Mouse (Mus musculus): ENCODE measurements at regions not wholly inside any gene's neighbourhood (a gene's known extent, or its start where the extent isn't known, plus 50 kb on each side); places are given as distances from the start of the nearest gene placed in this dataset.

GRCm38 (mm10) chr7:129979337-129979736, 387.7 kb downstream of the Wdr11 start:
- H3K27ac ChIP-seq (ENCODE audit: low read depth, low read length), result no peak overlapping the region
- H3K27me3 ChIP-seq (ENCODE audit: control insufficient read depth, insufficient read depth, low read length), result no peaks in the 10 kb centered on the region
- H3K36me3 ChIP-seq (ENCODE audit: control insufficient read depth, insufficient read depth, low read length), result no peaks in the 10 kb centered on the region
- H3K4me2 ChIP-seq, result no peak overlapping the region
- peaks cover 13% of the 10 kb centered on the region for H3K4me1 ChIP-seq (ENCODE audit: control insufficient read depth, insufficient read depth, low read length)
- ATAC-seq (replicated peaks; ENCODE audit: insufficient number of reproducible peaks, low FRiP score, low TSS enrichment), result no peak
- H3K9me3 ChIP-seq (replicated peaks; ENCODE audit: control insufficient read depth, low read length), result no peaks in the 10 kb centered on the region
- H3K4me3 ChIP-seq (ENCODE audit: low read depth, low read length), result no peak overlapping the region
- 63% methylated on average over 6 of the region's 6 CpGs for WGBS (ENCODE audit: insufficient replicate concordance)
- H3K9ac ChIP-seq (ENCODE audit: low read depth, low read length), result no peak overlapping the region

DNA sequence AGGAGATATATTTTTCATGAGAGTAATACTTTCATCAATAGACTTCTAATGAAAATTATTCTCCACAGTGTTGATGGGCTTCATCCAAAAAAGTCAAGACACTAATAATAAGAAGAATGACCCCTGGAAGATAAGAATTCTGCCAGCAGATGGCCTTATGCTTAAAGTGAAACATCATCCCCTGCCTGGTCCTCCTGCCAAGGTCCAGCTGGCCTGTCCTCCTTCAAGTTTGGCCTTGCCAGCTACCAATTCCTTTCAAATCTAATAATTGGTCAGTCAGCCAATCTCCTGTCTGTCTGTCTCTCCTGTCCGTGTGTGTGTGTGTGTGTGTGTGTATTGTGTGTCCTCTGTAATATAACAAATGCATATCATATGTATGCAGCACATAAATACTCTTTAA, 388.8 kb downstream of the Wdr11 start:
- H3K27ac ChIP-seq (ENCODE audit: low read depth, low read length), result no peak overlapping the region
- H3K9ac ChIP-seq (ENCODE audit: low read depth, low read length), result no peak overlapping the region
- no peak overlapping the region for H3K4me2 ChIP-seq
- H3K9me3 ChIP-seq (replicated peaks; ENCODE audit: control insufficient read depth, low read length), result no peaks in the 10 kb centered on the region
- H3K27me3 ChIP-seq (ENCODE audit: control insufficient read depth, insufficient read depth, low read length), result no peaks in the 10 kb centered on the region
- H3K4me3 ChIP-seq (ENCODE audit: low read depth, low read length), result no peak overlapping the region
- H3K4me1 ChIP-seq (ENCODE audit: control insufficient read depth, insufficient read depth, low read length), result peaks cover 19% of the 10 kb centered on the region
- H3K36me3 ChIP-seq (ENCODE audit: control insufficient read depth, insufficient read depth, low read length), result no peaks in the 10 kb centered on the region
- WGBS (ENCODE audit: insufficient replicate concordance), result 73% methylated on average over 1 of the region's 1 CpGs
- ATAC-seq (replicated peaks; ENCODE audit: insufficient number of reproducible peaks, low FRiP score, low TSS enrichment), result no peak

- no peak overlapping the region for H3K4me2 ChIP-seq
- no peaks in the 10 kb centered on the region for H3K9me3 ChIP-seq (replicated peaks; ENCODE audit: control insufficient read depth, low read length)
- 62% methylated on average over 5 of the region's 5 CpGs for WGBS (ENCODE audit: insufficient replicate concordance)
Observed at GRCm38 (mm10) chr7:129982411-129982810, 390.7 kb downstream of the Wdr11 start.

DNA sequence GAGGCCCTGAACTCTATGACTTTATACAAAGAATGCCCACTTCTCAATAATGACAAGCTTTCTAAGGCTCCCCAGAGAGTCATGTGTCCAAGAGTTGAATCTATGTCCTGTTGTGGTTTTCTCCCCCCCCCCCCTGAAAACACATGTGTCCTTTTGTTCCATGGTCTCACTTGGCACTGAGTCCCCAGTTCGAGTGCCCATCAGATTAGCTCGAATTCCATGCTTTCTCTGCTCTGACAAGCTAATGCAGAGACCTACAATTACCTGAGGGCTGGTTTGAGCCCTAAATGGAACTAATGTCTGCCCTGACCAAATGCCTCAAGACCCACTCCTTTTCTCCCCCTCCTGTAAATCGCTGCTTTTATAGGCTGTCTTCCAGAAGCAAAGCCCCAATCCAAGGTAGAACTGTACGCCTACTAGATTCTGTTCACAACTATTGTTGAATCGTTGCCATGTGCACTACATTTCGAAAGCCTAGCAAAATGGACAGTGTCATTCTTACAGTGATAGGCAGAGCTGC, 392.0 kb downstream of the Wdr11 start:
- Histone ChIP-seq H3K27ac (ENCODE audit: low read depth, low read length) (no peak overlapping the region), H3K4me2 (no peak overlapping the region), H3K9me3 (replicated peaks; ENCODE audit: control insufficient read depth, low read length) (no peaks in the 10 kb centered on the region), H3K36me3 (ENCODE audit: control insufficient read depth, insufficient read depth, low read length) (no peaks in the 10 kb centered on the region), H3K27me3 (ENCODE audit: control insufficient read depth, insufficient read depth, low read length) (no peaks in the 10 kb centered on the region), H3K4me3 (ENCODE audit: low read depth, low read length) (no peak overlapping the region), H3K9ac (ENCODE audit: low read depth, low read length) (no peak overlapping the region), H3K4me1 (ENCODE audit: control insufficient read depth, insufficient read depth, low read length) (peaks cover 27% of the 10 kb centered on the region)
- 76% methylated on average over 6 of the region's 6 CpGs for WGBS (ENCODE audit: insufficient replicate concordance)
- ATAC-seq (replicated peaks; ENCODE audit: insufficient number of reproducible peaks, low FRiP score, low TSS enrichment), result no peak

More at GRCm38 (mm10) chr7:129982411-129982810, 390.7 kb downstream of the Wdr11 start:
- Histone ChIP-seq H3K9ac (ENCODE audit: low read depth, low read length) (no peak overlapping the region), H3K27ac (ENCODE audit: low read depth, low read length) (no peak overlapping the region), H3K27me3 (ENCODE audit: control insufficient read depth, insufficient read depth, low read length) (no peaks in the 10 kb centered on the region), H3K4me1 (ENCODE audit: control insufficient read depth, insufficient read depth, low read length) (peaks cover 30% of the 10 kb centered on the region), H3K36me3 (ENCODE audit: control insufficient read depth, insufficient read depth, low read length) (no peaks in the 10 kb centered on the region), H3K4me3 (ENCODE audit: low read depth, low read length) (no peak overlapping the region)
- no peak for ATAC-seq (replicated peaks; ENCODE audit: insufficient number of reproducible peaks, low FRiP score, low TSS enrichment)

DNA sequence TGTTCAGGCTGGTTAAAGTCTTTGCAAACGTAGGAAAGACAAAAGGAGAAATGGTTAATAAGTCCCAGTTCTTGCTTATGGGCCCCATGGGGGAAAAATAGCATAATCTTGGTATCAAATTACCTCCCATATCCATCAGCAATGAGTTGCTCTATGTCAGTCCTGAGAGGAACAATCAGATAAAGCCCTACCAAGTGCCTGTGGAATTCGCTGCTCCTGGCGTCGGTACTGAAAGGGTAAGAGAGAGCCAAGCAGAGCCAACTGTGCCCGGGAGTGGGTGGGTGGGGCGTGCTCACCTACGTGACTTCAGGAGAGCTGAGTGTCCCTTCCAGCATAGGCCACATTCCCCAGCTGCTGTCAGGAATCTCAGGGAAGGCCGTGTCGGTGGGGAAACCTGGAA, 392.7 kb downstream of the Wdr11 start:
- peaks cover 27% of the 10 kb centered on the region for H3K4me1 ChIP-seq (ENCODE audit: control insufficient read depth, insufficient read depth, low read length)
- no peaks in the 10 kb centered on the region for H3K36me3 ChIP-seq (ENCODE audit: control insufficient read depth, insufficient read depth, low read length)
- H3K27ac ChIP-seq (ENCODE audit: low read depth, low read length), result no peak overlapping the region
- no peaks in the 10 kb centered on the region for H3K27me3 ChIP-seq (ENCODE audit: control insufficient read depth, insufficient read depth, low read length)
- WGBS (ENCODE audit: insufficient replicate concordance), result 40% methylated on average over 9 of the region's 9 CpGs
- no peaks in the 10 kb centered on the region for H3K9me3 ChIP-seq (replicated peaks; ENCODE audit: control insufficient read depth, low read length)
- no peak for ATAC-seq (replicated peaks; ENCODE audit: insufficient number of reproducible peaks, low FRiP score, low TSS enrichment)
- no peak overlapping the region for H3K4me2 ChIP-seq
- no peak overlapping the region for H3K9ac ChIP-seq (ENCODE audit: low read depth, low read length)
- no peak overlapping the region for H3K4me3 ChIP-seq (ENCODE audit: low read depth, low read length)

DNA sequence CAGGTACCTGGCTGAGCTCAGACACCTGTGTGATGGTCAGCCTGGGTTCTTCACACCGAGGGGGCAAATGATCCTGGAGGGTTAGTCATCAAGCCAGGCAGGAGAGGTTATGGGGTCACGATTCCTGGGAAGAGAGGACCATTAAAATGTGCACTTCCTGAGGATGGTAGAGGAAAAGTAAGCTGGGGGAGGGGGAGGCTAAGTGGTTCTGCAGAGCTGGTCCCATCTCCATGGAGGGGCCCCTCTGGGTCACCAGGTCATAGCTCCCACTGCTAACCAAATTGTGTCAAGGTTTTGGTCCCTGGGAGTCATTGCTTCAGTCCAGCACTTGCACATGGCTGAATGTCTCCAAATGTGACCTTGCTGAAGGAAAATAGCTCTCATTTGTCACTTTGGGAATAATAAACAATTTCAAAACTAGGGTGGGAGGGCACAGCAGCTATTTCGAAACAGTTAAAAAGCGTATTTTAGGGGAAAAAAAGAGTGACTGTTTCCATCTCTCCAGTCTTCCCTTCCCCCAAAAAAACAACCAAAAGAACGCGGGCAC, 395.5 kb downstream of the Wdr11 start:
- no peak overlapping the region for H3K4me3 ChIP-seq (ENCODE audit: low read depth, low read length)
- no peak overlapping the region for H3K9ac ChIP-seq (ENCODE audit: low read depth, low read length)
- no peak overlapping the region for H3K27ac ChIP-seq (ENCODE audit: low read depth, low read length)
- H3K4me2 ChIP-seq, result no peak overlapping the region
- 54% methylated on average over 6 of the region's 6 CpGs for WGBS (ENCODE audit: insufficient replicate concordance)
- H3K4me1 ChIP-seq (ENCODE audit: control insufficient read depth, insufficient read depth, low read length), result peaks cover 27% of the 10 kb centered on the region
- H3K27me3 ChIP-seq (ENCODE audit: control insufficient read depth, insufficient read depth, low read length), result no peaks in the 10 kb centered on the region
- no peaks in the 10 kb centered on the region for H3K9me3 ChIP-seq (replicated peaks; ENCODE audit: control insufficient read depth, low read length)
- no peaks in the 10 kb centered on the region for H3K36me3 ChIP-seq (ENCODE audit: control insufficient read depth, insufficient read depth, low read length)
- ATAC-seq (replicated peaks; ENCODE audit: insufficient number of reproducible peaks, low FRiP score, low TSS enrichment), result no peak

DNA sequence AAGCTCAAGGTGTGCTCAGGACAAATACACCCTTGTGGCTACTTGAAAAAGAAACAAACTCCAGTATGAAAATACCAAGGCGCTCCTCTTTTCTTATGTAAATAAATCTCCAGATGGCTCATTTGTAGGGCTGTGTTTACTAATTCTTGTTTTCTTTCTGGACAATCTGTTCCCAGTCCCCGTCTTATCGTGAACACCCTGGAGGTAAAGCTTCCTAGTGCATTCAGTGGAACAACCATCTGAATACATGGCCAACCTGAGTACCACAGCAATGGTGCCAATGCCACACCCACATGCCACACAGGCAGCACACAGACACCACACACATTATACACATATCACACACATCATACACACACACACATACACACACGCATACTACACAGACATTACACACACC, 396.1 kb downstream of the Wdr11 start:
- peaks cover 23% of the 10 kb centered on the region for H3K4me1 ChIP-seq (ENCODE audit: control insufficient read depth, insufficient read depth, low read length)
- H3K27ac ChIP-seq (ENCODE audit: low read depth, low read length), result no peak overlapping the region
- WGBS (ENCODE audit: insufficient replicate concordance), result 64% methylated on average over 4 of the region's 4 CpGs

DNA sequence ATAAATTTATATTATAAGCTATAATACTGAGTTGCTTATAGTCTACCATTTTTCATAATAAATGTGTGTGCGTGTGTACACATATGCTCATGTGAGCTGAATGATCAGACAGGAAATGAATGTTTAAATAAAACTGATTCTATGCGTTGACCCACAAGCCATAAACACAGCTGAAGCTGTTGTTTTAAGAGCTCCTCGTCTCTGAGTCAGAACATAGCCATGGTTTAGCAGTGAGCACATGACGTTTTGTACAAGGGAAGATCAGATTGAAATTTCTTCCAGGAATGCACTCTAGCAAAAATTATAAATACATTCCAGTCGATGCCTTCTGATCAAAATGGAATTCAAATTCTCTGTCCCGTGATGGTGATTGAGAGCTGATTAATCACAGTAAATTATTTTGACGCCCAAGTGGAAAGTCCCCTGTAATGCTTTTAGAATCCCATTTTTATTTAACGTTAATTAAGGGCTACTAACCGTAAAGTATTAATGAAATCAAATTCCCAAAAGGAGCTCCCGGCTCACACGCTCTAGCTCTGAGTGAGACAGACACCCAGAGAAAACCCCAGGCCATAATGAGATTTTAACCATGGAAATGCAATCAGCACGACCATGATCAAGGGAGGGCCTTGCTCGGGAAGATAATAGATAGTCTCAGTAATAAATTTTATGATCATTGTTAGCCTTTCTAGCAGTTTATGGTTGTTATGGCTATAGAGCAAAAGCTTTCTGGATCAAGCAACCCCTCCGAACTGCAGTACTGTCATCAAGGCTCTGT, 402.0 kb downstream of the Wdr11 start:
- H3K27me3 ChIP-seq (ENCODE audit: control insufficient read depth, insufficient read depth, low read length), result no peaks in the 10 kb centered on the region
- H3K9me3 ChIP-seq (replicated peaks; ENCODE audit: control insufficient read depth, low read length), result no peaks in the 10 kb centered on the region
- WGBS (ENCODE audit: insufficient replicate concordance), result 76% methylated on average over 14 of the region's 14 CpGs
- no peak overlapping the region for H3K4me3 ChIP-seq (ENCODE audit: low read depth, low read length)
- no peaks in the 10 kb centered on the region for H3K36me3 ChIP-seq (ENCODE audit: control insufficient read depth, insufficient read depth, low read length)
- H3K9ac ChIP-seq (ENCODE audit: low read depth, low read length), result no peak overlapping the region
- H3K4me2 ChIP-seq, result no peak overlapping the region
- no peaks in the 10 kb centered on the region for H3K4me1 ChIP-seq (ENCODE audit: control insufficient read depth, insufficient read depth, low read length)
- ATAC-seq (replicated peaks; ENCODE audit: insufficient number of reproducible peaks, low FRiP score, low TSS enrichment), result no peak
- no peak overlapping the region for H3K27ac ChIP-seq (ENCODE audit: low read depth, low read length)

More for the DNA sequence above, 396.1 kb downstream of the Wdr11 start:
- no peak overlapping the region for H3K4me2 ChIP-seq
- H3K9me3 ChIP-seq (replicated peaks; ENCODE audit: control insufficient read depth, low read length), result no peaks in the 10 kb centered on the region
- no peaks in the 10 kb centered on the region for H3K36me3 ChIP-seq (ENCODE audit: control insufficient read depth, insufficient read depth, low read length)
- no peak overlapping the region for H3K9ac ChIP-seq (ENCODE audit: low read depth, low read length)
- no peak for ATAC-seq (replicated peaks; ENCODE audit: insufficient number of reproducible peaks, low FRiP score, low TSS enrichment)
- H3K4me3 ChIP-seq (ENCODE audit: low read depth, low read length), result no peak overlapping the region
- no peaks in the 10 kb centered on the region for H3K27me3 ChIP-seq (ENCODE audit: control insufficient read depth, insufficient read depth, low read length)

- Histone ChIP-seq H3K9ac (ENCODE audit: low read depth, low read length) (no peak overlapping the region), H3K4me1 (ENCODE audit: control insufficient read depth, insufficient read depth, low read length) (no peaks in the 10 kb centered on the region), H3K9me3 (replicated peaks; ENCODE audit: control insufficient read depth, low read length) (no peaks in the 10 kb centered on the region), H3K27ac (ENCODE audit: low read depth, low read length) (no peak overlapping the region), H3K27me3 (ENCODE audit: control insufficient read depth, insufficient read depth, low read length) (no peaks in the 10 kb centered on the region), H3K4me3 (ENCODE audit: low read depth, low read length) (no peak overlapping the region), H3K4me2 (no peak overlapping the region), H3K36me3 (ENCODE audit: control insufficient read depth, insufficient read depth, low read length) (no peaks in the 10 kb centered on the region)
- WGBS (ENCODE audit: insufficient replicate concordance), result 87% methylated on average over 7 of the region's 7 CpGs
- no peak for ATAC-seq (replicated peaks; ENCODE audit: insufficient number of reproducible peaks, low FRiP score, low TSS enrichment)
Observed at GRCm38 (mm10) chr7:129995529-129995928, 403.9 kb downstream of the Wdr11 start.

Measured in heart, embryonic 11.5 days (tissue).